Mouse (Mus musculus): ENCODE data around the gene Tmem132a. TPM values are rescaled to one million over a fixed set of nuclear protein-coding genes. Genes with fewer than 3 reads are reported as not detected.

The Tmem132a gene
- 1 to 10 TPM; 2.7 to 4.3 (median 3.4) TPM for total RNA-seq (2022)

GRCm38 (mm10) chr19:10869886-10870527, at the start of gene Tmem132a:
Gene Tmem132a, minus strand, starts transcription at chr19:10869940.
- no peak for DNase-seq (ENCODE audit: low spot score in 2 of 2)

- no peak for DNase-seq (ENCODE audit: low spot score in 2 of 2)
These were observed 48.7 kb upstream of the Tmem132a start for GRCm38 (mm10) chr19:10918321-10918991.

GRCm38 (mm10) chr19:10916506-10916905, 46.8 kb upstream of the Tmem132a start:
- no peak for DNase-seq (ENCODE audit: low spot score in 2 of 2)

- DNase-seq (ENCODE audit: low spot score in 2 of 2), result no peak
These were observed 45.1 kb upstream of the Tmem132a start for GRCm38 (mm10) chr19:10914870-10915269.

DNA sequence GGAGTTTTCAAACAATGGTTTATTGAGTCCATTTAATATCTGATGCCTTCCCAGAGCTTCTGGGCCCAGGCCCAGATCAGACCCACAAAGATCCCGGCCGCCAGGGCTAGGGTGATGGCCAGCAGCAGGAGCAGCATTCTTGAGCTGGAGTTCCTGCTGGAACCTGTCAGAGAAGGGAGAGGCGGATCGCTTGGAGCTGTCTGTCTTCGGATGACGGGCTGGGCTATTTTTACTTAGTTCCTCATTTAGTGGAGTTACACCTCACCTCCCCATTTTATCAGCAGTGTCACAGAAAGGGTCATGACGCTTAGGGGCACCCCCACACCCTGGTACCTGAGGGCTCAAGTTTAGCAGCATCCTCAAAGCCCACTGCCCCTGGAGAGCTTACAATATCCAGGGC, 44.6 kb upstream of the Tmem132a start:
- DNase-seq (ENCODE audit: low spot score in 2 of 2), result no peak

DNA sequence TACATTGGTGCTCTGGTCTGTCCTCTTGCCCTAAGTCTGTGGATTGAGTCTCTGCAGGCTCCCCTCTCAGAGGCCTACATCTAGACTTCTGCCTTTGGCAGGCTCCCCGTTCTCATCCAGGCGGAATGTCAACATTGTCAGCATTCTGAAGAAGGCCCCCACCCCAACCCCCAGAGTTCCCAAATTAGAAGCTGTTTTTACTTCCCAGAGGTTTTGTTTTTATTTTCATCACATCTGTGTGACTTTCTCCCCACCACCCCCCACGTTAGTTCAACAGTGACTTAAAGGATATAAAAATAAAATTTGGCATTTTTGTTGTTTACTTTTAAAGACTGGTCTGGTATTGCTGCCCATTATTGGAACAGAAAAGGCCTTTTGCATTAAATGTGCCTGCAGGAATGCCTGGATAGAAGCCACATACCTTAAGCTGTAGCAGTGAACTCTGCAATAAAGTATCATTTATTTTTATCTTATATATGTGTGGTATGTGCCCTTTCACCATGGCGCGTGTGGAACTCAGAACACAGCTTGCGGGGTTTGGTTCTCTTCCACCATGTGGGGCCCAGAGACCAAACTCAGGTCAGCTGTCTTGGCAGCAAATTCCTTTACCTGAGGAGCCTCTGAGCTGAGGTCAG, 39.5 kb upstream of the Tmem132a start:
- no peak for DNase-seq (ENCODE audit: low spot score in 2 of 2)

GRCm38 (mm10) chr19:10907891-10908290, 38.2 kb upstream of the Tmem132a start:
- peak; percentile 39 to 42 for DNase-seq (ENCODE audit: low spot score in 2 of 2)

- DNase-seq (ENCODE audit: low spot score in 2 of 2), result no peak
These were observed 35.9 kb upstream of the Tmem132a start for GRCm38 (mm10) chr19:10905728-10906000.

GRCm38 (mm10) chr19:10904927-10905727, 35.4 kb upstream of the Tmem132a start:
- peak; percentile 78 to 87 for DNase-seq (ENCODE audit: low spot score in 2 of 2)

DNA sequence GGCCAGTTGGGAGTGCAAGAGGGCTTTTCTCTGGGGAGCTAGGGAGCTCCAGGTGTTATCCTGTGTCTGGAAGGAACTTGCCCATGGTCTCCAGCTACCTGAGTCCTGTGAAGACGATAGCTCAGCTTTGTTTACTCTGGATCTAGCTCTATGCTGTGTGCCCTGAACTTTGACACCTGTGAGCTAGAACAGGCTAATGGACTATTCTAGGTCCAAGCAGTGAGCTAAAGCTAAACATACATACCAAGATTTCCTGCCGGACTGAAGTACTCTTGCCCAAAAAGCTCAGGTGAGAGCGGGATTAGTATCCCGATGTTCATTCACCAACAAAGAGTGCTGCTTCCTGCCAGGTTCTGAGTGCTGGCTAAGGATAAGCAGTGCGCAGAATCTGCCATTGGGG, 34.8 kb upstream of the Tmem132a start:
- DNase-seq (ENCODE audit: low spot score in 2 of 2), result no peak

- DNase-seq (ENCODE audit: low spot score in 2 of 2), result no peak
These were observed 31.3 kb upstream of the Tmem132a start for GRCm38 (mm10) chr19:10901046-10901445.

DNA sequence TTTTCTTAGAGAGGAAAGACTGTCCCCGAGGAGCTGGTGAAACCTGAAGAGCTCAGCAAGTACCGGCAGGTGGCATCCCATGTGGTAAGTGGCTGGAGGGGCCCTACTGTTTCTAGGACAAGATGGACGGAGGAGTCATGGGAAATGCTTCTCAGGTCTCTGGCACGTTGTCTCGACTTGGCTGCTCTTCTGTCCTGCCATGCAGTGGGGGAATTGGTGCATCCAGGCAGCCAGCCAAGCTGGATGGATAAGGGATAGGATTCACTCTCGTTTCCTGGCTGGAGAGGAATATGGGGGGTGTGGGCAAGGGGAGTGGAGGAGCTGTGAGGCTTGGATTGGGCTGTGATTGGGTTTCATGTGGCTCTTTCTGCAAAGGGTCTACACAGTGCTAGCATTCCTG, 30.6 kb upstream of the Tmem132a start:
- DNase-seq (ENCODE audit: low spot score in 2 of 2), result peak; percentile 51 to 70

- no peak for DNase-seq (ENCODE audit: low spot score in 2 of 2)
These were observed 27.8 kb upstream of the Tmem132a start for GRCm38 (mm10) chr19:10897491-10897890.

- DNase-seq (ENCODE audit: low spot score in 2 of 2), result no peak
These were observed 27.1 kb upstream of the Tmem132a start for GRCm38 (mm10) chr19:10896849-10897248.

DNA sequence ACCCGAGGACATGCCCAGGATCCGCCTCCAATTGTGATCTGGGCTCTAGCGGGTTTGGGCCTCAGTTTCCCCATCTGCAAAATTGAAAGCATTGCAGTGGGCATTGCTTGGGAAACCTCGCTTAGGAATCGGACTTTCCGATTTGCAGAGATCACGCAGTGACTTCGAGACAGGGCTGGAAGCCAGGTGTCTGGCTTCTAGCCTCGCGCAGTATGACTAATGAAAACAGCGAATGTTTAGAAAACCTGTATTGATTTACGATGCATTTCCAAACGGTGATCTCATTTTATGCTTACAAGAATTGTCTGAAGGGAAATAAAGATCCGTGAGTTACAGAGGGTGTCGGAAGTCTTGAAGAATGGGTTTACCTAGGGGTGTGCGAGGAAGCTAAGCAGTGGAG, 26.0 kb upstream of the Tmem132a start:
- DNase-seq (ENCODE audit: low spot score in 2 of 2), result no peak

DNA sequence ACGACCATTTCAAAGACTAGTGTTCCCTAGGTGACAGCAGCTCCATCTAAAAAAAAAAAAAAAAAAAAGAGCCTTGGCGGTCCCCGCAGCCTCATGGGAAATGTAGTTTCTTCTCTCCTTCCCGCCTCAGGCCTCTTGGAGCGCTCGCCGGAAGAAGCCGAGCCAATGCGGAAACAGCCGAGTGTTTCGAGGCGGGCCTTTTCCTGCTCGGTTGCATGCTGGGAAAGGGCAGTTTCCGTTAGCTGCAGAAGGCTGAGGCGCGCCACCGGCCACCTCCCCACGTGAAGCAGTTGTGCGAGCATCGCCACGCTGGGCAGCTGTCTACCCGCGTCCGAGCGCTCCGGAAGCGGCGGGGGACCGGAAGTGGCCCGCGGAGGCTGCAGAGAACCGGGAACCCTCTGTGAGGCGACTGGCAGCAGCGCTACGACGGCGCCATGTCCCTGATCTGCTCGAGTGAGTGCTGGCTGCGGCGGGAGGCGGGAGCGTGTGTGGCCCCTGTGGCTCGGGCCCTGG, 25.3 kb upstream of the Tmem132a start, which contains the start of gene Prpf19:
TSS of gene Prpf19 (plus strand) at position 216 of the 513 bp plus-strand sequence.
- DNase-seq (ENCODE audit: low spot score in 2 of 2), result peak; percentile 95 to 97

- no peak for DNase-seq (ENCODE audit: low spot score in 2 of 2)
These were observed 22.5 kb upstream of the Tmem132a start for GRCm38 (mm10) chr19:10892201-10892600.

DNA sequence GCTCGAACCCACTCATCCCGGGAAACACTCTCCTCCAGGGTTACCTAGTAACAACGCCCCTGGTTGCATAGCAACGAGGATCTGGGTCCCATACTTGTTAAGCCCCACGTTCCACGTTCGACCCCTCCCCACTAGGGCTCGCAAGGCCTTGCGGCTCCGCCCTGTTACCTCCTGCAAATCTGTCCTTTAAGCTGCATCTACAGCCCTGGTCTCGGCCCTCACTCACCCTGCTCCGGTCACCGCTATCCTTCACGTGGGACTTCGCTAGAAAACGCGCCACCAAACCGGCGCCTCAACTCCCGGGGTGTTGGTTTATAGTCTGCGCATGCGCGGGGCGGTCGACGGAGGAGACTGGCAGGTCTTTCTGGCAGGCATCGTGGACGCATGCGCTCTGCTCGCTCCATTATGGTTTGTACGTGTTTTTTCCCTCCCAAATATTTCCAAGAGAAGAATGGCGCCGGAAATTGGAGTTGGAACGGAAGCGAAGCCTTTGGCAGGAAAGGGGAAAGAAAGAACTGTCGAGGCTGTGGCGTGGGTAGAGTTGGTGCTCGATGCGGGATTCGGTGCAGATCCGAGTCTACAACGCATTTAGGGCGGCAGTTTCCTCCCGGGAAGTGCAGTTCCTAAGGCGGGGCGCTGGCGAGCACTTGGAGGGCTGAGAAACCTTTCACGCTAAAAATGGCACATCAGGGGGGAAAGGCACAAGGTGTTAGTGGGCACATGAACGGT, 11.8 kb upstream of the Tmem132a start, which contains the start of gene Tmem109:
TSS of gene Tmem109 (minus strand) at position 576 of the 729 bp plus-strand sequence.
- DNase-seq (ENCODE audit: low spot score in 2 of 2), result peak; percentile 88 to 93

DNA sequence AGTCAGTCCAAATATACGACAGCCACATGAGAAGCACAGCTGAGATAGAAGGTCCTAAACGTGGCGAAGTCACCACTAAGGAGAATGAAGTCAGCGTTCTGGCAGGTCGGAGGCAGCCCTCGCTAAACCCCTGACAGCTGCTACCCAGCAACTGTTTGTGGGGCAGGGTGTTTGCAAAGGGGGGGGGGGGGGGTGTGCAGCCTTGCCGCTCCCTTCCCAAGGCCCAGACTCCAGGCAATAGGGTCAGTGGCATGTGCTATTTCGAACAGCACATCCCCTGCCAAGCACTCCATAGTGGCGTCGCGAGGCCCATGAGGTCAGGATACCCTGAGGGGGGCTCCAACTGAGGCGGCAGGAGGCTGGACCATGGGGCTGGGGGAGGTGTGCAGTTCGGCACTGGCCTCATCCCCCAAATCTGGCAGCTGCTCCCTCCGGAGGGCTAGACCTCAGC, 11.3 kb upstream of the Tmem132a start:
- peak; percentile 20 to 69 for DNase-seq (ENCODE audit: low spot score in 2 of 2)

- peak; percentile 67 to 73 for DNase-seq (ENCODE audit: low spot score in 2 of 2)
These were observed 10.6 kb upstream of the Tmem132a start for GRCm38 (mm10) chr19:10880085-10880974.

Data from gastrocnemius, adult 8-10 months (tissue).